Mouse (Mus musculus): ENCODE data around the gene Fam222b. TPM values are rescaled to one million over a fixed set of nuclear protein-coding genes. Genes with fewer than 3 reads are reported as not detected.

The Fam222b gene
- polyA plus RNA-seq, 1 experiment from 2014 or later = 22.1 TPM

- no peak overlapping the region for H3K9ac ChIP-seq
- no peaks in the 10 kb centered on the region for H3K27me3 ChIP-seq
- H3K4me2 ChIP-seq = no peak overlapping the region
- H3K4me3 ChIP-seq = no peak overlapping the region
- no peaks in the 10 kb centered on the region for H3K36me3 ChIP-seq (ENCODE audit: poor library complexity, severe bottlenecking)
- no peak for ATAC-seq
- H3K27ac ChIP-seq = no peak overlapping the region
- peaks cover 12% of the 10 kb centered on the region for H3K4me1 ChIP-seq
- no peaks in the 10 kb centered on the region for H3K9me3 ChIP-seq (replicated peaks)
- 92% methylated on average over 15 of the region's 15 CpGs for WGBS
These were observed 75.8 kb downstream of the Fam222b start for GRCm38 (mm10) chr11:78170306-78170705.

- WGBS = 65% methylated on average over 4 of the region's 4 CpGs
- Histone ChIP-seq H3K27me3 (no peaks in the 10 kb centered on the region), H3K27ac (no peak overlapping the region), H3K36me3 (ENCODE audit: poor library complexity, severe bottlenecking) (no peaks in the 10 kb centered on the region), H3K9ac (no peak overlapping the region), H3K4me1 (peaks cover 9% of the 10 kb centered on the region), H3K4me2 (no peak overlapping the region), H3K4me3 (no peak overlapping the region), H3K9me3 (replicated peaks) (no peaks in the 10 kb centered on the region)
- no peak for ATAC-seq
These were observed 76.9 kb downstream of the Fam222b start for GRCm38 (mm10) chr11:78171328-78171727.

- Histone ChIP-seq H3K4me2 (no peak overlapping the region), H3K36me3 (ENCODE audit: poor library complexity, severe bottlenecking) (no peaks in the 10 kb centered on the region), H3K27me3 (no peaks in the 10 kb centered on the region), H3K9me3 (replicated peaks) (no peaks in the 10 kb centered on the region), H3K4me3 (no peak overlapping the region), H3K9ac (0 out of 2 replicates have a peak overlapping the region, but pooled peaks have one; percentile 8), H3K4me1 (peaks cover 11% of the 10 kb centered on the region), H3K27ac (no peak overlapping the region)
- 75% methylated on average over 16 of the region's 16 CpGs for WGBS
- no peak for ATAC-seq
These were observed 77.7 kb downstream of the Fam222b start for GRCm38 (mm10) chr11:78172034-78172747.

GRCm38 (mm10) chr11:78172748-78173383, 78.4 kb downstream of the Fam222b start:
- no peak for ATAC-seq
- Histone ChIP-seq H3K27ac (no peak overlapping the region), H3K9me3 (replicated peaks) (no peaks in the 10 kb centered on the region), H3K27me3 (no peaks in the 10 kb centered on the region), H3K36me3 (ENCODE audit: poor library complexity, severe bottlenecking) (no peaks in the 10 kb centered on the region), H3K9ac (0 out of 2 replicates have a peak overlapping the region, but pooled peaks have one; percentile 4), H3K4me2 (no peak overlapping the region), H3K4me1 (peaks cover 18% of the 10 kb centered on the region), H3K4me3 (no peak overlapping the region)
- 87% methylated on average over 19 of the region's 19 CpGs for WGBS

- Histone ChIP-seq H3K4me3 (no peak overlapping the region), H3K4me1 (peaks cover 34% of the 10 kb centered on the region), H3K27ac (no peak overlapping the region), H3K36me3 (ENCODE audit: poor library complexity, severe bottlenecking) (peaks cover 4% of the 10 kb centered on the region), H3K27me3 (no peaks in the 10 kb centered on the region), H3K9ac (no peak overlapping the region), H3K9me3 (replicated peaks) (no peaks in the 10 kb centered on the region), H3K4me2 (no peak overlapping the region)
- WGBS = 90% methylated on average over 3 of the region's 3 CpGs
- ATAC-seq = no peak
These were observed 80.0 kb downstream of the Fam222b start for GRCm38 (mm10) chr11:78174506-78174905.

- peak overlapping the region; percentile 86 for H3K4me2 ChIP-seq
- no peaks in the 10 kb centered on the region for H3K9me3 ChIP-seq (replicated peaks)
- 5% methylated on average over 9 of the region's 10 CpGs for WGBS
- H3K4me3 ChIP-seq = peak overlapping the region; percentile 61
- no peaks in the 10 kb centered on the region for H3K27me3 ChIP-seq
- H3K4me1 ChIP-seq = peaks cover 47% of the 10 kb centered on the region
- peak overlapping the region; percentile 61 for H3K27ac ChIP-seq
- peaks cover 18% of the 10 kb centered on the region for H3K36me3 ChIP-seq (ENCODE audit: poor library complexity, severe bottlenecking)
- no peak for ATAC-seq
- peak overlapping the region; percentile 74; the same call in 1 of the 2 replicates for H3K9ac ChIP-seq
These were observed 81.4 kb downstream of the Fam222b start for GRCm38 (mm10) chr11:78175771-78176401.

- Histone ChIP-seq H3K36me3 (ENCODE audit: poor library complexity, severe bottlenecking) (peaks cover 24% of the 10 kb centered on the region), H3K4me3 (peak within 1 kb of the TSS; percentile 61), H3K27me3 (no peaks in the 10 kb centered on the region), H3K27ac (peak within 1 kb of the TSS; percentile 93), H3K4me2 (peak within 1 kb of the TSS; percentile 86), H3K9ac (peak within 1 kb of the TSS; percentile 74), H3K9me3 (replicated peaks) (no peaks in the 10 kb centered on the region), H3K4me1 (peaks cover 51% of the 10 kb centered on the region)
- ATAC-seq = peak; percentile 69
- under 1% methylated on average over 32 of the region's 32 CpGs for WGBS
These were observed 82.0 kb downstream of the Fam222b start, which contains the start of the genes Nek8 and Tlcd1 for GRCm38 (mm10) chr11:78176402-78176862. Gene Nek8, minus strand, starts transcription at chr11:78176675. Gene Tlcd1, plus strand, starts transcription at chr11:78176711.

- ATAC-seq = no peak
These were observed 82.5 kb downstream of the Fam222b start for GRCm38 (mm10) chr11:78176905-78177331.

GRCm38 (mm10) chr11:78177437-78177836, 83.0 kb downstream of the Fam222b start:
- peak overlapping the region; percentile 61 for H3K4me3 ChIP-seq
- WGBS = 2% methylated on average over 10 of the region's 10 CpGs
- 0 out of 2 replicates have a peak, but pooled peaks have one; percentile 1 for ATAC-seq
- H3K4me1 ChIP-seq = peaks cover 61% of the 10 kb centered on the region
- peaks cover 32% of the 10 kb centered on the region for H3K36me3 ChIP-seq (ENCODE audit: poor library complexity, severe bottlenecking)
- peak overlapping the region; percentile 86 for H3K4me2 ChIP-seq
- H3K9ac ChIP-seq = peak overlapping the region; percentile 74
- H3K9me3 ChIP-seq (replicated peaks) = no peaks in the 10 kb centered on the region
- H3K27me3 ChIP-seq = no peaks in the 10 kb centered on the region
- H3K27ac ChIP-seq = peak overlapping the region; percentile 93; the same call in 1 of the 2 replicates

More at GRCm38 (mm10) chr11:78176905-78177331, 82.5 kb downstream of the Fam222b start:
- Histone ChIP-seq H3K4me2 (peak overlapping the region; percentile 86), H3K4me1 (peaks cover 56% of the 10 kb centered on the region), H3K9me3 (replicated peaks) (no peaks in the 10 kb centered on the region), H3K4me3 (peak overlapping the region; percentile 61), H3K27ac (no peak overlapping the region), H3K9ac (peak overlapping the region; percentile 74), H3K27me3 (no peaks in the 10 kb centered on the region), H3K36me3 (ENCODE audit: poor library complexity, severe bottlenecking) (peaks cover 28% of the 10 kb centered on the region)
- WGBS = under 1% methylated on average over 23 of the region's 23 CpGs

- H3K4me2 ChIP-seq = peak overlapping the region; percentile 86
- no peaks in the 10 kb centered on the region for H3K9me3 ChIP-seq (replicated peaks)
- peak; percentile 89 for ATAC-seq
- no peaks in the 10 kb centered on the region for H3K27me3 ChIP-seq
- H3K4me1 ChIP-seq = peaks cover 63% of the 10 kb centered on the region
- peak overlapping the region; percentile 61 for H3K4me3 ChIP-seq
- peak overlapping the region; percentile 74 for H3K9ac ChIP-seq
- peak overlapping the region; percentile 93 for H3K27ac ChIP-seq
- peaks cover 32% of the 10 kb centered on the region for H3K36me3 ChIP-seq (ENCODE audit: poor library complexity, severe bottlenecking)
- WGBS = under 1% methylated on average over 69 of the region's 84 CpGs
These were observed 83.7 kb downstream of the Fam222b start for GRCm38 (mm10) chr11:78177903-78178858.

- peaks cover 65% of the 10 kb centered on the region for H3K4me1 ChIP-seq
- peak; percentile 1; the same call in 1 of the 2 replicates for ATAC-seq
- H3K27me3 ChIP-seq = no peaks in the 10 kb centered on the region
- under 1% methylated on average over 29 of the region's 29 CpGs for WGBS
- peaks cover 32% of the 10 kb centered on the region for H3K36me3 ChIP-seq (ENCODE audit: poor library complexity, severe bottlenecking)
- H3K4me3 ChIP-seq = peak overlapping the region; percentile 61
- H3K4me2 ChIP-seq = peak overlapping the region; percentile 86
- H3K27ac ChIP-seq = peak overlapping the region; percentile 93
- H3K9ac ChIP-seq = peak overlapping the region; percentile 74
- H3K9me3 ChIP-seq (replicated peaks) = no peaks in the 10 kb centered on the region
These were observed 84.5 kb downstream of the Fam222b start for GRCm38 (mm10) chr11:78178859-78179437.
